Mouse (Mus musculus): ENCODE measurements at regions not wholly inside any gene's neighbourhood (a gene's known extent, or its start where the extent isn't known, plus 50 kb on each side); places are given as distances from the start of the nearest gene placed in this dataset.

DNA sequence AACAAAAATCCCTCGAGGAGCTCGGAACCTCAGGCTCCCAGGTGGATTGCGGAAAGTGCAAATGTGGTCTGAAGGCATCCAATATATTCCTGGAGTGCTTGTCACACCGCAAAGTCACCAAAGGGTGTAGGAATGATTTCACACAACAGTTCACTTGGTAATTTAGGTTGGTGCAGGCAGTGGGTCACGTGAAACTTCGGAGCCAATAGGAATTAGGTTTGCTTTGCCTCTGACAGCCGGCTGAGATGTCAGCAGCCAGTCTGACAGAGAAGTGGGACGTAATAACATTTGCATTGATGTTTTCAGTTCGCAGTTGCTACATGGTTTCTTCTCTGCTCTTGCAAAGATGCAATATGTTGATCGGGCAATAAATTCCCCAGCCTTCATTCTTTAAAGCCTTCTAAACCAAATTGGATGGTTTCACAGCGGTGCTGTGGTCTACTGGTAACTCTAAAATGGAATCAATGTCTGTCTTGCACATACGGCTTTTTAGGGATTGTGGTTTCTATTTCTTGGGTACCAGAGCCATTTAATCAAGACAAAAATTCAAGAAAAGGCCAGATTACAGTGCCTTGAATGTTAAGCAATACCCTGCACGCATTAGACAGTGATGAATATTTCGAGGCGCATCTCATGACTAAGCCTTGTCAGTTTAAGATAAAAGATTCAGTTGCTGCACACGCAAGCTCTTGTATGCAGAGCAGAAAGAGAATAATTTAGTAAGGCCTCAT is 149.2 kb downstream of the Mtx2 start:
- Histone ChIP-seq H3K36me3 (ENCODE audit: control insufficient read depth, insufficient read depth, low read length) (no peaks in the 10 kb centered on the region), H3K27ac (ENCODE audit: control insufficient read depth, insufficient read depth, low read length) (no peak overlapping the region), H3K27me3 (ENCODE audit: control insufficient read depth, insufficient read depth, low read length) (no peaks in the 10 kb centered on the region), H3K4me3 (ENCODE audit: control insufficient read depth, insufficient read depth, low read length) (no peak overlapping the region), H3K4me1 (replicated peaks; ENCODE audit: control insufficient read depth, insufficient read depth, low read length) (no peaks in the 10 kb centered on the region)
- no peak for DNase-seq
- TF ChIP-seq CTCF (IDR thresholded peaks at IDR 0.05; ENCODE audit: borderline replicate concordance, control insufficient read depth, extremely low read depth, insufficient read depth, low read length, poor library complexity) (no peak), POLR2A (IDR thresholded peaks at IDR 0.05; ENCODE audit: control insufficient read depth, extremely low read depth, insufficient read depth, low read length, poor library complexity) (no peak)
- 73% methylated on average over 16 of the region's 16 CpGs for WGBS

DNA sequence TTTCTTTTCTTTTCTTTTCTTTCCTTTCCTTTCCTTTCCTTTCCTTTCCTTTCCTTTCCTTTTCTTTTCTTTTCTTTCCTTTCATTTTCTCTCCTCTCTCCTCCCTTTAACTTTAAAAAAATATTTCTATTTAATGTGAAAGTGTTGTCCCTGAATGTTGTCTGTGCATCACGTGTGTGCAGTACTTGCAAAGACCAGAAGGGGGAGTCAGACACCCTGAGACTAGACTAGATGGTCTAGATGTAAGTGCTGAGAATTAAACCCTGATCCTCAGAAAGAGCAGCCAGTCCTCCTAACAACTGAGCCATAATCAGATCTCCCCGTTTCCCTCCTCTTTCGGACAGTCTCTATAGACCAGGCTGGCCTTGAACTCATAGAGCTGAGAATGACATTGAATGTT is 151.7 kb downstream of the Mtx2 start:
- no peak overlapping the region for H3K27ac ChIP-seq (ENCODE audit: control insufficient read depth, insufficient read depth, low read length)
- WGBS, result 99% methylated on average over 3 of the region's 3 CpGs
- no peaks in the 10 kb centered on the region for H3K4me1 ChIP-seq (replicated peaks; ENCODE audit: control insufficient read depth, insufficient read depth, low read length)
- no peaks in the 10 kb centered on the region for H3K36me3 ChIP-seq (ENCODE audit: control insufficient read depth, insufficient read depth, low read length)
- H3K27me3 ChIP-seq (ENCODE audit: control insufficient read depth, insufficient read depth, low read length), result no peaks in the 10 kb centered on the region
- no peak for TF ChIP-seq CTCF (IDR thresholded peaks at IDR 0.05; ENCODE audit: borderline replicate concordance, control insufficient read depth, extremely low read depth, insufficient read depth, low read length, poor library complexity)
- DNase-seq, result no peak
- no peak overlapping the region for H3K4me3 ChIP-seq (ENCODE audit: control insufficient read depth, insufficient read depth, low read length)

DNA sequence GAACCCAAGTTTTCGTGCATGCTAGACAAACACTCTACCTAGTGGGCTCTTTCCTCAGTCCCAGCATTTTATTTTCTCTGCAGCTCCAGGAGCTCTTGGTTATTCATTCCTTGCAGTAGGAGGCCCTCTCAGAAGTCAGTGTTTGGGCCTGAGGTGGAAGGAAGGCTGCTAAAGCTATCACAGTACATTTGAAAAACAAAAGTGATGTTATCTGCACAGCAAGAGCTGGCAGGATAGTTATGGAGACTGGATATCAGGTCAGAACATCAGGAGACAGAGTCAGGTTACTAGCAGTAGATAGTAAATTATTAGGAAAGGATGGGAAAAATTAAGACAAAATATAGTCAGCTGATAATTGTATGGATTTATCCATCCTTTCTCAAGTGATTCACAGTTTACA is 152.2 kb downstream of the Mtx2 start:
- TF ChIP-seq POLR2A (IDR thresholded peaks at IDR 0.05; ENCODE audit: control insufficient read depth, extremely low read depth, insufficient read depth, low read length, poor library complexity), result no peak
- TF ChIP-seq CTCF (IDR thresholded peaks at IDR 0.05; ENCODE audit: borderline replicate concordance, control insufficient read depth, extremely low read depth, insufficient read depth, low read length, poor library complexity), result no peak
- WGBS, result 98% methylated on average over 1 of the region's 1 CpGs
- no peaks in the 10 kb centered on the region for H3K4me1 ChIP-seq (replicated peaks; ENCODE audit: control insufficient read depth, insufficient read depth, low read length)
- DNase-seq, result no peak
- H3K27me3 ChIP-seq (ENCODE audit: control insufficient read depth, insufficient read depth, low read length), result no peaks in the 10 kb centered on the region
- H3K36me3 ChIP-seq (ENCODE audit: control insufficient read depth, insufficient read depth, low read length), result no peaks in the 10 kb centered on the region
- no peak overlapping the region for H3K4me3 ChIP-seq (ENCODE audit: control insufficient read depth, insufficient read depth, low read length)
- H3K27ac ChIP-seq (ENCODE audit: control insufficient read depth, insufficient read depth, low read length), result no peak overlapping the region

DNA sequence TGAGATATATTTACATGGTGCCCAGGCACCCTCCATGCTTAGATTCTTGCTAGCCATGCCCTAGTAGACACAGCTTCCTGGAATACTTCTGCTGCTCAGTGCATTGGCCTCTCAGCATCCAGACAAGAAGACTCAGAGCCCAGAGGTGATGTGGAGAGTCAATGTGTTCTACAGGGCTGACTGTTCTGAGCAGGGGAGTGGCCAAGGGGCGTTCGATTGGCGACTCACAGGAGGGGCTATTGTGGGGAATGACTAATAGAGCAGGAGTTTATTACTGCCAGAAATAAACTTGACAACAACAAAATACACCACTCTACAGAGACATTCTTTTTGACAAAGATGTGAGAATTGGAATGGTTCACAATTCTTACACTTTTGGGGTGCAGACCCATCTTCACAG is 156.3 kb downstream of the Mtx2 start:
- no peak for TF ChIP-seq CTCF (IDR thresholded peaks at IDR 0.05; ENCODE audit: borderline replicate concordance, control insufficient read depth, extremely low read depth, insufficient read depth, low read length, poor library complexity)
- TF ChIP-seq POLR2A (IDR thresholded peaks at IDR 0.05; ENCODE audit: control insufficient read depth, extremely low read depth, insufficient read depth, low read length, poor library complexity), result no peak
- H3K36me3 ChIP-seq (ENCODE audit: control insufficient read depth, insufficient read depth, low read length), result no peaks in the 10 kb centered on the region
- no peak overlapping the region for H3K27ac ChIP-seq (ENCODE audit: control insufficient read depth, insufficient read depth, low read length)
- 93% methylated on average over 3 of the region's 3 CpGs for WGBS
- H3K4me3 ChIP-seq (ENCODE audit: control insufficient read depth, insufficient read depth, low read length), result no peak overlapping the region
- no peaks in the 10 kb centered on the region for H3K27me3 ChIP-seq (ENCODE audit: control insufficient read depth, insufficient read depth, low read length)
- DNase-seq, result no peak
- H3K4me1 ChIP-seq (replicated peaks; ENCODE audit: control insufficient read depth, insufficient read depth, low read length), result no peaks in the 10 kb centered on the region

DNA sequence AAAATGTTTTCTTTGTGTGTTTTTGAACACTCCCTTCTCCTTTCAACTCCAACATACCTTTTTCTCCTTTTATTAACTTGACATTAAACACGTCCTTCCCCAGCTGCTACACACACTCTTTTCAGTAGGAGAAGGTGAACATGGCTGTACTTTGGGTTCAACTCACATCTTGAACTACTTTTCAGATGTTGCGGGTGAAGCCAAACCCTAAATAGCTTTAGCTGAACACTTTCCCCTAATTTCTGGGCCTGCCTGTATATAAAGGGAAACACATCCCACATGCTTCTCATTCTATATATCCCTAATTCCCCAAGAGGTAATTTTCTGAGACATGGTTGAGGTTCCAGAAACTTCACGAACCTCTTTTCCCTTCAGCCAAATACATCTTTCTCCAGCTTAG is 168.2 kb downstream of the Mtx2 start:
- DNase-seq, result no peak
- Histone ChIP-seq H3K4me1 (replicated peaks; ENCODE audit: control insufficient read depth, insufficient read depth, low read length) (no peaks in the 10 kb centered on the region), H3K36me3 (ENCODE audit: control insufficient read depth, insufficient read depth, low read length) (no peaks in the 10 kb centered on the region), H3K27ac (ENCODE audit: control insufficient read depth, insufficient read depth, low read length) (no peak overlapping the region), H3K4me3 (ENCODE audit: control insufficient read depth, insufficient read depth, low read length) (no peak overlapping the region), H3K27me3 (ENCODE audit: control insufficient read depth, insufficient read depth, low read length) (no peaks in the 10 kb centered on the region)
- TF ChIP-seq CTCF (IDR thresholded peaks at IDR 0.05; ENCODE audit: borderline replicate concordance, control insufficient read depth, extremely low read depth, insufficient read depth, low read length, poor library complexity) (no peak), POLR2A (IDR thresholded peaks at IDR 0.05; ENCODE audit: control insufficient read depth, extremely low read depth, insufficient read depth, low read length, poor library complexity) (no peak)
- 89% methylated on average over 3 of the region's 3 CpGs for WGBS

DNA sequence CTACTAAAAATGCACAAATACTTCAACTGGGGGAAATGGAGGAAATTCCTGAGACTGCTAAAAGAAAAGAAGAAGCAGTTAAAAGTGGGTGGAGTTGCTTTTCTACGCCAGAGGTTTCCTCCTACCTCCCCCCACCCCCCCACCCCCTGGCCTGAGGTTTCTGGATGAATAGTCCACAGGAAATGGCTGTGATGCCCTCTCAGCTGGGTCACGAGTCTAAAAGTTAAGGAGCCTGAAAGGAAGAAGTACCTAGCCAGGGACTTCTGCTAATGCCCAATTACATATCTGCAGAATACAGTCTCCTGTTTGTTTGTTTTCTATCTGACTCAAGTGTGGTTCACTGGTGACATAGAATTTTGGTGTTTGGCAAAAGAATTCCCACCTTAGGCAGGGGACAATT is 169.4 kb downstream of the Mtx2 start:
- 4% methylated on average over 2 of the region's 2 CpGs for WGBS
- TF ChIP-seq CTCF (IDR thresholded peaks at IDR 0.05; ENCODE audit: borderline replicate concordance, control insufficient read depth, extremely low read depth, insufficient read depth, low read length, poor library complexity), result no peak
- no peak for TF ChIP-seq POLR2A (IDR thresholded peaks at IDR 0.05; ENCODE audit: control insufficient read depth, extremely low read depth, insufficient read depth, low read length, poor library complexity)
- Histone ChIP-seq H3K4me3 (ENCODE audit: control insufficient read depth, insufficient read depth, low read length) (no peak overlapping the region), H3K27ac (ENCODE audit: control insufficient read depth, insufficient read depth, low read length) (no peak overlapping the region), H3K27me3 (ENCODE audit: control insufficient read depth, insufficient read depth, low read length) (no peaks in the 10 kb centered on the region), H3K36me3 (ENCODE audit: control insufficient read depth, insufficient read depth, low read length) (no peaks in the 10 kb centered on the region), H3K4me1 (replicated peaks; ENCODE audit: control insufficient read depth, insufficient read depth, low read length) (no peaks in the 10 kb centered on the region)
- no peak for DNase-seq

DNA sequence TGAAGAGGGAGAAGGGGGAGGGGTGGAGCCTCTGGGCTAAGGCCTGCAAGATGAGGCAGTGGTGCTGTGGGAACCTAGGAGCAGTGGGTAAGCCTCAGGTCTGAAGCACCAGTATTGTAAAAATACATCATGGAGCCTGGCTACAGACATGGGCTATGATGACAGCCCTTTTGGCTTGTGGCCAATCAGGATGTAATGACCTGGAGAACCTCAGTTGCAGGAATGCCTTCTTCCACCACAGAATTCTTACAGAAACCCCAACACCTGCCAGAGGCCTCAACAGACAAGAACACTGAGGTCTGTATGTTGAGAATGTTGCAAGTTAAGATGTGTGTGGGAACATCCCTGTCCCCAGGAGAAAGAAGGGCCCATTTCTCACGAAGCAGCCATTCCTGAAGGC is 172.1 kb downstream of the Mtx2 start:
- H3K4me3 ChIP-seq (ENCODE audit: control insufficient read depth, insufficient read depth, low read length), result no peak overlapping the region
- no peak for DNase-seq
- 87% methylated on average over 1 of the region's 1 CpGs for WGBS
- no peaks in the 10 kb centered on the region for H3K36me3 ChIP-seq (ENCODE audit: control insufficient read depth, insufficient read depth, low read length)
- no peak overlapping the region for H3K27ac ChIP-seq (ENCODE audit: control insufficient read depth, insufficient read depth, low read length)
- TF ChIP-seq POLR2A (IDR thresholded peaks at IDR 0.05; ENCODE audit: control insufficient read depth, extremely low read depth, insufficient read depth, low read length, poor library complexity) (no peak), CTCF (IDR thresholded peaks at IDR 0.05; ENCODE audit: borderline replicate concordance, control insufficient read depth, extremely low read depth, insufficient read depth, low read length, poor library complexity) (no peak)
- H3K4me1 ChIP-seq (replicated peaks; ENCODE audit: control insufficient read depth, insufficient read depth, low read length), result no peaks in the 10 kb centered on the region
- no peaks in the 10 kb centered on the region for H3K27me3 ChIP-seq (ENCODE audit: control insufficient read depth, insufficient read depth, low read length)
